Mouse (Mus musculus) adrenal gland, postnatal 14 days (tissue): ENCODE measurements around the gene Ubl7. TPM values are rescaled to one million over a fixed set of nuclear protein-coding genes. Genes with fewer than 3 reads are reported as not detected.
"Not testable (repeated sequence)": the region's sequence is repeated elsewhere in the genome, so short reads cannot be mapped to it uniquely, and the experiment has no call there.

ENCODE experiments used
- DNase-seq: peaks from one replicate; pipeline ENCODE4 v3.0.0; 2021; ENCODE audit warnings: mixed read lengths
- long read RNA-seq, 2 experiments: library from polyadenylated mRNA; stranded (forward); transcript quantifications; one replicate each; pipeline ENCODE4 v2.0.0; 2021
- total RNA-seq: library from RNA; stranded (reverse); gene quantifications from 2 replicates; pipeline ENCODE4 v1.2.3, GENCODE M21; 2021

Ubl7 gene
- 71.6 and 82.1 TPM in 2 replicates for total RNA-seq
- long read RNA-seq, experiment 1, transcript Ubl7-201 (11 exons, 1,364 nt), result major isoform, 78 of 130 reads
- long read RNA-seq, experiment 1, transcript Ubl7-209 (11 exons, 1,319 nt), result minor isoform, 11 of 130 reads
- long read RNA-seq, experiment 1, partial matches to known transcripts, result 16 of 130 reads
- long read RNA-seq, experiment 1, other reads (novel, unspliced or antisense), result 21 of 130 reads
- long read RNA-seq, experiment 2, transcript Ubl7-209 (11 exons, 1,319 nt), result minor isoform, 17 of 102 reads
- long read RNA-seq, experiment 2, transcript Ubl7-201 (11 exons, 1,364 nt), result major isoform, 48 of 102 reads
- long read RNA-seq, experiment 2, partial matches to known transcripts, result 21 of 102 reads
- long read RNA-seq, experiment 2, other reads (novel, unspliced or antisense), result 14 of 102 reads

- DNase-seq, result peak; percentile 95
These were observed at the start of gene Ubl7 for GRCm38 (mm10) chr9:57910254-57911160. Gene Ubl7, plus strand, starts transcription at chr9:57910979.

- DNase-seq, result peak; percentile 71
These were observed 48.8 kb upstream of the Ubl7 start for GRCm38 (mm10) chr9:57861951-57862471.

GRCm38 (mm10) chr9:57864336-57864735 lies 46.4 kb upstream of the Ubl7 start:
- no peak for DNase-seq

- no peak for DNase-seq
These were observed 44.2 kb upstream of the Ubl7 start for GRCm38 (mm10) chr9:57866530-57866929.

GRCm38 (mm10) chr9:57867236-57867635 lies 43.5 kb upstream of the Ubl7 start:
- no peak for DNase-seq

- DNase-seq, result no peak
These were observed 42.9 kb upstream of the Ubl7 start for GRCm38 (mm10) chr9:57867880-57868279.

- DNase-seq, result no peak
These were observed 42.0 kb upstream of the Ubl7 start for GRCm38 (mm10) chr9:57868767-57869166.

- DNase-seq, result no peak
These were observed 40.4 kb upstream of the Ubl7 start for GRCm38 (mm10) chr9:57870273-57870816.

- peak; percentile 65 for DNase-seq
These were observed 36.6 kb upstream of the Ubl7 start for GRCm38 (mm10) chr9:57874134-57874533.

GRCm38 (mm10) chr9:57874994-57875393 lies 35.8 kb upstream of the Ubl7 start:
- DNase-seq, result no peak

- no peak for DNase-seq
These were observed 31.6 kb upstream of the Ubl7 start for GRCm38 (mm10) chr9:57879213-57879612.

GRCm38 (mm10) chr9:57880278-57880677 lies 30.5 kb upstream of the Ubl7 start:
- no peak for DNase-seq

- DNase-seq, result not testable (repeated sequence)
These were observed 29.0 kb upstream of the Ubl7 start for GRCm38 (mm10) chr9:57881781-57882180.

GRCm38 (mm10) chr9:57883413-57883812 lies 27.4 kb upstream of the Ubl7 start:
- DNase-seq, result no peak

GRCm38 (mm10) chr9:57888119-57888518 lies 22.7 kb upstream of the Ubl7 start:
- no peak for DNase-seq

GRCm38 (mm10) chr9:57900478-57900877 lies 10.3 kb upstream of the Ubl7 start:
- no peak for DNase-seq

- DNase-seq, result no peak
These were observed 9.6 kb upstream of the Ubl7 start for GRCm38 (mm10) chr9:57901197-57901596.

GRCm38 (mm10) chr9:57901601-57902000 lies 9.2 kb upstream of the Ubl7 start:
- no peak for DNase-seq

GRCm38 (mm10) chr9:57902132-57902531 lies 8.6 kb upstream of the Ubl7 start:
- no peak for DNase-seq

- DNase-seq, result no peak
These were observed 7.1 kb upstream of the Ubl7 start for GRCm38 (mm10) chr9:57903589-57904249.

- DNase-seq, result no peak
These were observed 6.5 kb upstream of the Ubl7 start for GRCm38 (mm10) chr9:57904250-57904644.

- no peak for DNase-seq
These were observed 3.6 kb upstream of the Ubl7 start for GRCm38 (mm10) chr9:57907206-57907605.
